Mouse (Mus musculus) kidney, adult 2 months (tissue): ENCODE results near the gene Kcnj5.

Source experiments
- CTCF ChIP-seq: fragments of 200-500 bp; conservative IDR thresholded peaks from 2 replicates; pipeline ENCODE4 v1.5.1; 2011; ENCODE audit warnings: low read depth, mild to moderate bottlenecking, control low read depth, low read length, moderate library complexity, mixed read lengths; ENCODE audit not compliant: insufficient read depth, insufficient read length
- POLR2A ChIP-seq: fragments of 200-500 bp; IDR thresholded peaks from one replicate; pipeline ENCODE4 v1.6.1; 2011; ENCODE audit warnings: low read depth, low read length, control low read depth

DNA sequence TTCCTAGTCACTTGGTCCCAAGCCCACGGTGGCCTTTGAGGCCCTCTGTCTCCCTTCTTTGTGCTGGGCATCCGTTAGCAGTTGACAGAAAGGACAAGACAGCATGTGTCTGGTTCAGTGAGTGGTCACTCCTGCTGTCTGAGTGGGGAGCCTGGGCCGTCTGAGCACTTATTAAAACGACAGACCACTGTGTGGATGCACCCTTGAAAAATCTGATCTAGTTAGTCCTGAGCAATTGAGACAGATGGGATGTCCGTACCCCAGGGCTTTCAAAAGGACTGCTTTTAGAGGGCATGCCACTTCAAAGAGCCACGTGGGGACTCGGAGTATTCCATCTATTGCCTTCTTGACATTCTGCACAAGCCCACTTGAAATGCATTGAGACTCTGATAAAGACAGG, 20.5 kb downstream of the Kcnj5 start:
- TF ChIP-seq CTCF: no peak
- TF ChIP-seq POLR2A: no peak
